Mouse (Mus musculus): Measurements from ENCODE around the gene Sirt3. TPM values are rescaled to one million over a fixed set of nuclear protein-coding genes. Genes with fewer than 3 reads are reported as not detected.
A peak's percentile ranks its signal among the peaks of the same experiment; 100 is the strongest.
"Not testable (repeated sequence)": the region's sequence is repeated elsewhere in the genome, so short reads cannot be mapped to it uniquely, and the experiment has no call there.

The Sirt3 gene
- total RNA-seq, 4 experiments from 2014 or later: 67.8 to 72.6 (median 69.6) TPM

DNA sequence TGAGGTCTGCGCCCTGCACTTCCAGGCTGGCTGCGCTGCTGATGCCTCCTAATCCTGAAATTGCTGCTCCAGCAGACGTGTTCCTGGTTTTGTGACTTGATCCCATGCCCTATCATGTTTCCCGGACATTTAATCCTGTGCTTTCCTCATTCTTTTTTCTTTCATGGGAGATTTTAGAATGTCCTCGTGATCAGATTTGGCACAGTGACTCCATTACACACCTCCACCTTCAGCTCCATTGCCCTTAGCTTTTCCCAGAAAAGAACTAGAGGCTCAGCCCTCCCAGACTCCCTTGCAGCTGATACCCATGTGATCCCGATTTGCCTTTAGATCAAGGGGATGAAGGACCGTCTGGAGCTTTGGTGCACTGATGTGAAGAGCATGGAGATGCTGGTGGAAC is 15.8 kb upstream of the Sirt3 start:
- DNase-seq (ENCODE audit: low spot score): no peak

GRCm38 (mm10) chr7:140894611-140895010 is 12.5 kb upstream of the Sirt3 start:
- DNase-seq (ENCODE audit: low spot score): no peak

DNA sequence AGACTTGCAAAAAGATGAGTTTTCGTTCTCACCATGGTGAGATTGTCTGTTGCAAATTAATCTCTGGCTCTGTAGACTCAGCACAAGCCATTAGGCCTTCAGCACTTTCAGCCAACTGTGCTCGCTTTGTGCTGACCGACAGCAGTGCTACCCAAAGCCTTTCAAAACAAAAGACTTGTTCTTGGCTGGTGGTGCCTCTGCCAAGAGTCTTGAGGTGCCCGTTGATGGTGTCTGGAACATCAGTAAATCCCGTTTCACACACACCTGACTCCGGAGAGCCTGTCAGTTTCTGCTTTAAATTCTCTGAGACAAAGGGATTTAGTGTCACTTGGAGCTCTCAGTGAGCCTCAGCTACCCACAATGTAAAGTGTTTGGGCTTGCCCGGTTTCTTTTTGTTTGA is 11.9 kb upstream of the Sirt3 start:
- no peak for DNase-seq (ENCODE audit: low spot score)

DNA sequence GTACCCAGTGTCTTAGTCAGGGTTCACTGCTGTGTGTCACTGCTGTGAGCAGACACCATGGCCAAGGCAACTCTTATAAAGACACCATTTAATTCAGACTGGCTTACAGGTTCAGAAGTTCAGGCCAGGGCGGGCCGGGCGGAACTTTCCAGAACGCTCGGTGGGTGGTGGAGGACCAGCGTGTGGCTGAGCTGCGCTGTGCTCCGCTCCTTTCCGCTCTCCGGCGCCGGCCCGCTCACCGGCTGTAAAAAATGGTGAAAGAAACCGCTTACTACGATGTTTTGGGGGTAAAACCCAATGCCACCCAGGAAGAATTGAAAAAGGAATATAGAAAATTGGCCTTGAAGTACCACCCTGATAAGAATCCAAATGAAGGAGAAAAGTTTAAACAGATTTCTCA is 8.5 kb upstream of the Sirt3 start:
- DNase-seq (ENCODE audit: low spot score): not testable (repeated sequence)

DNA sequence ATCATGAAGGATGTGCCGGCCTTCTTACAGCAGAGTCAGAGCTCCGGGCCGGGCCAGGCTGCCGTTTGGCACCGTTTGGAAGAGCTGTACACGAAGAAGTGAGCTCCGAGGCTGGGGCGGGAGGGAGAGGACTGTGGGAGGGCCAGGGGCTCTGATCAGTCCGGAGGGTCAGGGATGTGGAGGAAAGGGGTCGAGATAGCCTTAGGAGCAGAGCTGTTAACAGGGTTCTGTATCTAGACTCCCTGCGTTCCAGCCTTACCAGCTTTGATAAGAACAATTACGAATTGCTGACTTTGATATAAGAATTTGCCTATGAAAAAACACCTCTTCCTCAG is 327 bp upstream of the Sirt3 start:
- no peak for DNase-seq (ENCODE audit: low spot score)

DNA sequence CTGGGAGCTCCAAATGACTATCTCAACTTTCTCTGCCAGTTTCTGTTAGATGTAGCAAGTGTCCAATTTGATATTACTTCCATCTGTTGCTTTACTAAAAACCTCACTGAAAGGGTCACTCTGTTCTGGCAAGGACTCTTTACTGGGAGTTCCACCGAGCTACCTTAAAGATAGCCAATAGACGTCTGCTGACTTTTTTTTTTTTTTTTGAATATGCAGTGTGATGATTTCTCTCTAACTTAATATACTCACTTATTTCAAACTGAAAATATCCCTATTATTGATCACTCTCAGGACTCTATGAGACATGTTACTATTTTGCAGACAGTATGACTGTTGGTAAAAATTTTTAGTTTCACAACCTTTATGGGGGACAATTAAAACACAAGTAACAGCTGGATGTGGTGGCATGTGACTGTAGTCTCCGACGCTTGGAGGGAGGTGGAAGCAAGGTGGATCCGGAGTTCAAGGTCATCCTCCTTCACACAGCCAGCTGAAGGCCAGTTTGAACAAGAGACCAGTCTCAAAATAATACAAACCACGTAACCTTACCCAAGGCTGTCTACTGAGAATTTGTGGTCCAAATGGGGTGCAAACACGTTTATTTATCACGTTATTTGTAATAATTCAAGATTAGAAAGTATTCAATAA is 1.1 kb downstream of the Sirt3 start:
- no peak for DNase-seq (ENCODE audit: low spot score)

DNA sequence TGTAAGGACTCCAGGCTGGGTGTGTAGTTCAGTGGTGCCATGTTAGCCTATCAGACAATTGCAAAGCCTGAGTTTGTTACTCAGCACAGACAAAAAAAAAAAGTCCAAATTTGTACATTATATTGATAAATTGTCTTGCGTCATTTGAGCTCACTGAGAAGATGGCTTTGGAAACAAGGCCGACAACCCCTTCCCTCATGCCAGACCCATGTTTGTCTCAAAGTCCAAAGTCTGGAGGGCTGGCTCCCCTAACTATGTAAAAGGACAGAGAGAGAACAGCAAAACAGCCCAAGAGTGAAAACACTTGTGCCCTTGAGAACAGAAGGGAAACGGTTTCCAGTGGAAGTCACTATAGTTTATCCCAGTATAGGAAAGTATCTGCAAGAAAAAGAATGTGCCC is 1.7 kb downstream of the Sirt3 start:
- no peak for DNase-seq (ENCODE audit: low spot score)

- DNase-seq (ENCODE audit: low spot score): no peak
These were observed 2.8 kb downstream of the Sirt3 start for GRCm38 (mm10) chr7:140879355-140879754.

- no peak for DNase-seq (ENCODE audit: low spot score)
These were observed 4.7 kb downstream of the Sirt3 start for GRCm38 (mm10) chr7:140877364-140877763.

DNA sequence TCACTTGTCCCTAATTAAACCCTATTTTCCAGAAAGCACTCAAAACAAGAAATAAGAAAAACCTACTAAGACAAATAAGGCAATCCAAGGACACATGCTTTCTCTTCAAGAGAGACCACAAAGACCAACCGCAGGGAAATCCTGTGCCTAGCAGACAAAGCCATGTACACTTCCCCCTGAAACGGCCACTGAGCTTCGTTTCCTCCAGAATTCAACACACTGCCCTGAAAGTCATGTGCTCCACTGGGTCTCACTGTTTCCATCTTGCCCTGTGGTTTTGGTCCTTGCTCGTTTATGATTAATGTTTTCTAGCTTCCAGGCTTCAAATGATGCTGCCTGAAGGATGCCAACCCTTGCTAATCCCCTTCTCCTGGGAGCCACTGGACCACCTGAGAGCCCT is 7.9 kb downstream of the Sirt3 start:
- no peak for DNase-seq (ENCODE audit: low spot score)

GRCm38 (mm10) chr7:140864761-140865160 is 17.3 kb downstream of the Sirt3 start:
- DNase-seq (ENCODE audit: low spot score): no peak

- DNase-seq (ENCODE audit: low spot score): no peak
These were observed 21.4 kb downstream of the Sirt3 start for GRCm38 (mm10) chr7:140860728-140861127.

- no peak for DNase-seq (ENCODE audit: low spot score)
These were observed 22.1 kb downstream of the Sirt3 start for GRCm38 (mm10) chr7:140859997-140860396.

GRCm38 (mm10) chr7:140858746-140859145 is 23.4 kb downstream of the Sirt3 start:
- no peak for DNase-seq (ENCODE audit: low spot score)

- no peak for DNase-seq (ENCODE audit: low spot score)
These were observed 24.3 kb downstream of the Sirt3 start, which contains the start of gene Bet1l for GRCm38 (mm10) chr7:140857550-140858505. Gene Bet1l, minus strand, starts transcription at chr7:140857577.

GRCm38 (mm10) chr7:140856785-140857549 is 25.1 kb downstream of the Sirt3 start, which contains the start of gene Ric8a:
Gene Ric8a, plus strand, starts transcription at chr7:140856957.
- peak; percentile 94 for DNase-seq (ENCODE audit: low spot score)

- peak; percentile 93 for DNase-seq (ENCODE audit: low spot score)
These were observed 26.0 kb downstream of the Sirt3 start, which contains the start of gene Gm45785 for GRCm38 (mm10) chr7:140855860-140856784. Gene Gm45785, minus strand, starts transcription at chr7:140856331.

GRCm38 (mm10) chr7:140855181-140855580 is 26.9 kb downstream of the Sirt3 start:
- DNase-seq (ENCODE audit: low spot score): no peak

DNA sequence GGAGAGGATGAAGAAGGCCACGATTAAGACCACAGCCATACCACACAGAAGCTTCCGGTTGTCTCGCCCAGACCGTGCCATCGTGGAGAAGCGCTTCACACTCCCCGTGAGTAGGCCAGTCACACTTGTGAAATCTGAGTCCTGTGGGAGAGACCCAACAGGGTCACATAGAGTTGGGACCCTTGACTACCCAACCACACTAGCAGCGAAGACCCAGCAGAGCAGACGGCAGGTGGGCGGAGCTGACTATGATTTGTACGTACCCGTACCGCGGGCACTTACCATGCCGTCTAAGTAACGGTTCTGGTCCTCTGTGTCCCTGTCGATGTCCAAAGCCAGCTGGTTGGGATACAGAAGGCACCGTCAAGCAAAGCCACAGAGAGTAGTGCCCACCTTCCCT is 27.6 kb downstream of the Sirt3 start:
- DNase-seq (ENCODE audit: low spot score): no peak

DNA sequence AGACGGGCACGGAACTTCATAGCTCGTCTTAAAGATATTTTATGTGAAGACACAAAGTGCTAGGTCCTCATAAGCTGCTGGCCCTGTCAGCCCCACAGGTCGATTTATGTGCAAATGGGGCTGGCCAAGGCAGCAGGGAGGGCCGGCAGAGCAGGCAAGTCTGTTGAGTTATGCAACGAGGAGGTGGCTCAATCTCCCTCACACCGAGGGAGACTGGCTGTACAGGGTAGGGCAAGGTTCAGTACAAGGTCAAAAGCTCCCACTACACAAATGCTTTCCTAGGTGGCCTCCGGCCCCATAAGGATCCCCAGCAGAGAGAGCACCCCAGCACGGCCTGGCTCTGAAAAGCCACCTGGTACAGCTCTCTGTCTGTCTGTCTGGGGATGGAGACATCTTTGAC is 28.7 kb downstream of the Sirt3 start:
- no peak for DNase-seq (ENCODE audit: low spot score)

GRCm38 (mm10) chr7:140851916-140852315 is 30.2 kb downstream of the Sirt3 start:
- no peak for DNase-seq (ENCODE audit: low spot score)

Data from heart, adult 8-10 months (tissue).